ENCODE assay signal across 22 mouse cellular contexts in genomic region chr1:35834180-35834579, GRCm38 (mm10).
DNase-seq lines count a peak whose midpoint lies in the region; ATAC-seq and TF ChIP-seq lines count a peak whose summit lies in the region.
"Had no signal": no experiment of that assay in that cellular context is flagged by ENCODE, and none has a peak within 500 bp of the region (broad histone marks: within the 10 kb centered on the region; RNA-seq: fewer than 3 reads in every experiment).

No protein-coding gene starts in this region.

- 85% methylated on average over 7 of the region's 7 CpGs for WGBS in midbrain, embryonic 11.5 days
- WGBS in midbrain, embryonic 10.5 days, result 81% methylated on average over 7 of the region's 7 CpGs
- WGBS in neural tube, embryonic 15.5 days, result 83% methylated on average over 7 of the region's 7 CpGs

- no peaks in the 10 kb centered on the region for H3K4me1 ChIP-seq in midbrain, embryonic 11.5 days (ENCODE audit: control insufficient read depth, insufficient read depth, low read length)
- peaks cover 4% of the 10 kb centered on the region; the same call in 1 of the 2 replicates for H3K4me1 ChIP-seq in midbrain, embryonic 10.5 days
- peaks cover 2 to 20% of the 10 kb centered on the region in 2 experiments; a peak in 3 of 4 replicates for H3K4me1 ChIP-seq in CH12.LX (ENCODE audit: control insufficient read depth in 1 of 2, insufficient read depth in 2 of 2)
- H3K4me1 ChIP-seq in neural tube, embryonic 15.5 days, result no peaks in the 10 kb centered on the region

- peak; percentile 39 for DNase-seq in heart, adult 11 months
- DNase-seq in heart, adult 18-20 months, result no peak
- peak; percentile 65 for DNase-seq in midbrain, embryonic 11.5 days (ENCODE audit: low spot score, missing footprints)
- no peak for DNase-seq in midbrain, embryonic 10.5 days (ENCODE audit: low spot score)
- DNase-seq in CH12.LX (ENCODE audit: extremely low read depth), result no peak
- no peak for DNase-seq in layer of hippocampus, postnatal 36 days
- DNase-seq: adrenal gland, adult 2 months; adrenal gland, adult 8-10 months; adrenal gland, postnatal 10 days; adrenal gland, postnatal 14 days; adrenal gland, postnatal 25 days; adrenal gland, postnatal 36 days; B cell, adult 2 months; cerebellum, adult 11 months; cerebellum, adult 11-12 months; cerebellum, adult 18-20 months had no signal

- ATAC-seq in midbrain, embryonic 11.5 days (ENCODE audit: low FRiP score), result no peak
- no peak for ATAC-seq in neural tube, embryonic 15.5 days (ENCODE audit: low FRiP score)
- ATAC-seq: activated CD4-positive, CD25-positive, alpha-beta regulatory T cell, adult 4 months; CD4-positive, CD25-positive, alpha-beta regulatory T cell, adult 4 months; Patski had no signal

- H3ac ChIP-seq in myocyte (ENCODE audit: control insufficient read depth, insufficient read length), result no peak overlapping the region

- in situ Hi-C loops in CH12.LX (cut with MboI; ENCODE audit: low pct_ligation_motif_present, low pct_unique_long_range_greater_than_20kb, low sequenced_read_pairs), result loop anchor here (25.0 kb wide), 1 partner anchor 428 kb away; the partner anchor contains the start of gene Neurl3

- H3K27me3 ChIP-seq in midbrain, embryonic 11.5 days (ENCODE audit: control insufficient read depth, insufficient read depth, low read length), result no peaks in the 10 kb centered on the region
- no peaks in the 10 kb centered on the region for H3K27me3 ChIP-seq in midbrain, embryonic 10.5 days (ENCODE audit: low read depth, poor library complexity, severe bottlenecking)
- H3K27me3 ChIP-seq in CH12.LX (replicated peaks), result no peaks in the 10 kb centered on the region
- no peaks in the 10 kb centered on the region for H3K27me3 ChIP-seq in myocyte (ENCODE audit: control insufficient read depth, insufficient read depth, insufficient read length)
- no peaks in the 10 kb centered on the region for H3K27me3 ChIP-seq in neural tube, embryonic 15.5 days (replicated peaks)
- H3K27me3 ChIP-seq: Patski had no signal

- H3K79me2 ChIP-seq in CH12.LX (replicated peaks; ENCODE audit: control insufficient read depth, extremely low read depth, insufficient read depth, poor library complexity, severe bottlenecking) (no peaks in the 10 kb centered on the region), myocyte (ENCODE audit: control insufficient read depth, insufficient read depth) (no peaks in the 10 kb centered on the region)

- no peak; the same call in 1 of the 2 replicates for TF ChIP-seq RAD21 in CH12.LX (IDR thresholded peaks at IDR 0.05; ENCODE audit: low read depth, low read length)

- TF ChIP-seq CTCF in CH12.LX (conservative IDR thresholded peaks at IDR 0.05 in 1 of 2, IDR thresholded peaks at IDR 0.05 in 1 of 2; ENCODE audit: low read depth in 2 of 2, low read length in 2 of 2), result no peak

- TF ChIP-seq POLR2A in CH12.LX (IDR thresholded peaks at IDR 0.05; ENCODE audit: low read depth, low read length) (no peak), myocyte (IDR thresholded peaks at IDR 0.05; ENCODE audit: insufficient read length, low read depth) (no peak)

- no peak overlapping the region for H3K4me2 ChIP-seq in midbrain, embryonic 11.5 days
- H3K4me2 ChIP-seq in CH12.LX (ENCODE audit: insufficient read depth, low read depth, poor library complexity, severe bottlenecking), result peak overlapping the region; percentile 82
- H3K4me2 ChIP-seq in myocyte (ENCODE audit: low read depth), result peak overlapping the region; percentile 2
- H3K4me2 ChIP-seq in neural tube, embryonic 15.5 days, result no peak overlapping the region

- H3K36me3 ChIP-seq in midbrain, embryonic 11.5 days (ENCODE audit: control insufficient read depth, insufficient read depth, low read length), result no peaks in the 10 kb centered on the region
- no peaks in the 10 kb centered on the region for H3K36me3 ChIP-seq in midbrain, embryonic 10.5 days
- H3K36me3 ChIP-seq in CH12.LX (replicated peaks in 1 of 2; ENCODE audit: control insufficient read depth in 1 of 2, insufficient read depth in 1 of 2, low read length in 1 of 2), result no peaks in the 10 kb centered on the region
- no peaks in the 10 kb centered on the region for H3K36me3 ChIP-seq in myocyte (ENCODE audit: control insufficient read depth, insufficient read depth)
- H3K36me3 ChIP-seq in neural tube, embryonic 15.5 days, result no peaks in the 10 kb centered on the region
- H3K36me3 ChIP-seq: G1E had no signal

- no peak overlapping the region for H3K27ac ChIP-seq in midbrain, embryonic 11.5 days (ENCODE audit: low read depth, low read length)
- no peak overlapping the region for H3K27ac ChIP-seq in midbrain, embryonic 10.5 days (replicated peaks)
- peak overlapping the region; percentile 73 for H3K27ac ChIP-seq in CH12.LX (ENCODE audit: insufficient read depth, low read depth)
- no peak overlapping the region for H3K27ac ChIP-seq in neural tube, embryonic 15.5 days (replicated peaks)

- no peak overlapping the region for H3K4me3 ChIP-seq in midbrain, embryonic 11.5 days (ENCODE audit: low read depth, low read length)
- no peak overlapping the region for H3K4me3 ChIP-seq in midbrain, embryonic 10.5 days
- H3K4me3 ChIP-seq in CH12.LX (replicated peaks in 1 of 3; ENCODE audit: low read depth in 2 of 3, low read length in 2 of 3, poor library complexity in 1 of 3) (no peak overlapping the region), myocyte (no peak overlapping the region)
- no peak overlapping the region for H3K4me3 ChIP-seq in neural tube, embryonic 15.5 days (replicated peaks)

- peak; percentile 81 for TF ChIP-seq EP300 in CH12.LX (IDR thresholded peaks at IDR 0.05; ENCODE audit: low read length)

- H3K9me3 ChIP-seq in midbrain, embryonic 11.5 days (ENCODE audit: control insufficient read depth, low read length), result no peaks in the 10 kb centered on the region; the same call in 1 of the 2 replicates
- H3K9me3 ChIP-seq in midbrain, embryonic 10.5 days (replicated peaks), result no peaks in the 10 kb centered on the region
- peaks cover under 1% of the 10 kb centered on the region for H3K9me3 ChIP-seq in CH12.LX (replicated peaks; ENCODE audit: low read length)
- no peaks in the 10 kb centered on the region for H3K9me3 ChIP-seq in neural tube, embryonic 15.5 days (replicated peaks)
- H3K9me3 ChIP-seq: G1E had no signal

- dilution Hi-C loops in CH12.LX (cut with MboI; ENCODE audit: extremely low pct_ligation_motif_present, extremely low pct_unique_long_range_greater_than_20kb, low sequenced_read_pairs), result no loop called here

- H3K9ac ChIP-seq in midbrain, embryonic 11.5 days (ENCODE audit: low read length), result no peak overlapping the region
- peak overlapping the region; percentile 66 for H3K9ac ChIP-seq in CH12.LX (ENCODE audit: insufficient read depth, low read depth)
- H3K9ac ChIP-seq in neural tube, embryonic 15.5 days (replicated peaks), result no peak overlapping the region

TF ChIP-seq in CH12.LX, 34 proteins besides CTCF, POLR2A, EP300 and RAD21 (continues in another document):
- TF ChIP-seq HCFC1 (IDR thresholded peaks at IDR 0.05; ENCODE audit: low read depth, low read length) (no peak), TCF12 (IDR thresholded peaks at IDR 0.05; ENCODE audit: low read depth, low read length) (peak; percentile 79), ETS1 (conservative IDR thresholded peaks at IDR 0.05; ENCODE audit: low read depth, low read length) (peak; percentile 91), IRF4 (IDR thresholded peaks at IDR 0.05; ENCODE audit: low read depth, low read length) (peak; percentile 83; the same call in 1 of the 2 replicates), ZMIZ1 (IDR thresholded peaks at IDR 0.05; ENCODE audit: low read depth, low read length) (no peak), BHLHE40 (IDR thresholded peaks at IDR 0.05; ENCODE audit: low read depth, low read length) (peak; percentile 83), USF2 (conservative IDR thresholded peaks at IDR 0.05; ENCODE audit: low read depth, low read length) (0 out of 2 replicates have a peak, but pooled peaks have one; percentile 8), CHD2 (IDR thresholded peaks at IDR 0.05; ENCODE audit: low read length) (peak; percentile 57), MAX (IDR thresholded peaks at IDR 0.05; ENCODE audit: low read length) (no peak), MYC (IDR thresholded peaks at IDR 0.05; ENCODE audit: low read depth, low read length) (0 out of 2 replicates have a peak, but pooled peaks have one; percentile 50), CHD1 (IDR thresholded peaks at IDR 0.05; ENCODE audit: low read depth, low read length) (no peak), NELFE (IDR thresholded peaks at IDR 0.05; ENCODE audit: low read depth, low read length) (no peak), USF1 (IDR thresholded peaks at IDR 0.05; ENCODE audit: low read depth, low read length) (no peak), SIN3A (IDR thresholded peaks at IDR 0.05; ENCODE audit: low read length) (peak; percentile 39; the same call in 1 of the 2 replicates), MXI1 (IDR thresholded peaks at IDR 0.05; ENCODE audit: low read depth, low read length) (no peak), KAT2A (IDR thresholded peaks at IDR 0.05; ENCODE audit: insufficient replicate concordance, low read length) (no peak)

TF ChIP-seq in myocyte, 11 proteins besides CTCF, POLR2A, EP300 and RAD21:
- TF ChIP-seq USF1 (IDR thresholded peaks at IDR 0.05; ENCODE audit: low read depth) (no peak), TCF12 (IDR thresholded peaks at IDR 0.05; ENCODE audit: insufficient read depth, poor library complexity, severe bottlenecking) (no peak), POLR2AphosphoS2 (IDR thresholded peaks at IDR 0.05; ENCODE audit: insufficient read length, low read depth) (no peak), TCF3 (IDR thresholded peaks at IDR 0.05; ENCODE audit: insufficient read length, low read depth) (no peak), MYOD1 (IDR thresholded peaks at IDR 0.05; ENCODE audit: control insufficient read depth in 1 of 3, insufficient read length in 2 of 3, low read depth in 2 of 3) (peak in 2 of 3 experiments; percentile 34 to 37)

Comparison
In these comparisons a context has a peak if more than half of its experiments do, and no peak if none do; other contexts are left out.
1. DNase-seq: peak in heart, adult 11 months (single experiment) and midbrain, embryonic 11.5 days (single experiment); none in heart, adult 18-20 months (0 of 2), midbrain, embryonic 10.5 days (single experiment), CH12.LX (single experiment) and layer of hippocampus, postnatal 36 days (0 of 2).
2. H3K4me2 ChIP-seq: peak in CH12.LX (single experiment) and myocyte (single experiment); none in midbrain, embryonic 11.5 days (single experiment) and neural tube, embryonic 15.5 days (single experiment).